21 mouse cellular contexts compared by ENCODE assay signal in the genomic region with DNA sequence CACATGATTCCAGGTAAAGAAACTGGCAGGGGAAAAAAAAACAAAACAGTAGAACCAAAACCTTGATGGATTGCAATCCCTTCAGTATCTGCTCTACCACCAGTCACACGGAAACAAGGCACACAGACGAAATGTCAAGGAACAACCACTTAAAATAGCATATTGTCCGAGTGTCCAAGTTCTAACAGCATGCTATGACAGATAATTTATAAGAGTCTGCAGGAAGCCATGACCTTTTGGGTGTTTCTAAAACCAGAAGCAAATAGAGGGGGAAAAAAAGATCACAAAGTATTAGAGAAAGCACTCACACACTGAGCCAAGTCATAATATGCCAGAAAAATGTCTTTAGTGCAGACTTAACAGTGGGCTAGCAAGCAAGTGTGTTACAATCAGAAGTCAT.
"Had no signal": no experiment of that assay in that cellular context is flagged by ENCODE, and none has a peak within 500 bp of the region (broad histone marks: within the 10 kb centered on the region; RNA-seq: fewer than 3 reads in every experiment).

No protein-coding gene starts in this region.

- H3K36me3 ChIP-seq: limb, embryonic 12.5 days; limb, embryonic 15.5 days; lung, embryonic 15.5 days; midbrain, embryonic 13.5 days; neural tube, embryonic 13.5 days; stomach, embryonic 15.5 days had no signal

- H3K27me3 ChIP-seq: limb, embryonic 12.5 days; limb, embryonic 15.5 days; lung, embryonic 15.5 days; midbrain, embryonic 13.5 days; neural tube, embryonic 13.5 days; stomach, embryonic 15.5 days had no signal

- H3K4me1 ChIP-seq: limb, embryonic 12.5 days; limb, embryonic 15.5 days; lung, embryonic 15.5 days; megakaryocyte, embryonic 14.5 days; midbrain, embryonic 13.5 days; neural tube, embryonic 13.5 days; stomach, embryonic 15.5 days had no signal

- ATAC-seq: intestine, postnatal 0 days; liver, postnatal 0 days; midbrain, embryonic 13.5 days; midbrain, embryonic 16.5 days had no signal

- H3K4me2 ChIP-seq: limb, embryonic 12.5 days; limb, embryonic 15.5 days; liver, embryonic 11.5 days; lung, embryonic 15.5 days; midbrain, embryonic 13.5 days; neural tube, embryonic 13.5 days; stomach, embryonic 15.5 days had no signal

- H3K9ac ChIP-seq: limb, embryonic 12.5 days; limb, embryonic 15.5 days; liver, embryonic 14.5 days; liver, postnatal 0 days; lung, embryonic 15.5 days; midbrain, embryonic 13.5 days; neural tube, embryonic 13.5 days; stomach, embryonic 15.5 days had no signal

- H3K4me3 ChIP-seq: limb, embryonic 12.5 days; limb, embryonic 15.5 days; lung, embryonic 15.5 days; megakaryocyte, embryonic 14.5 days; midbrain, embryonic 10.5 days; midbrain, embryonic 13.5 days; myocyte; neural tube, embryonic 13.5 days; stomach, embryonic 15.5 days had no signal

- H3K27ac ChIP-seq: limb, embryonic 12.5 days; limb, embryonic 15.5 days; liver, embryonic 14.5 days; lung, embryonic 15.5 days; midbrain, embryonic 10.5 days; midbrain, embryonic 13.5 days; neural tube, embryonic 13.5 days; stomach, embryonic 15.5 days had no signal

- DNase-seq: kidney, postnatal 4 days; left cerebral cortex, postnatal 4 days; liver, postnatal 0 days; lung, postnatal 14 days; retina, postnatal 1 day; right cerebral cortex, postnatal 25 days; spleen, adult 18-20 months; thymus, postnatal 25 days had no signal

- H3K9me3 ChIP-seq: limb, embryonic 15.5 days; lung, embryonic 15.5 days; megakaryocyte, embryonic 14.5 days; midbrain, embryonic 13.5 days; neural tube, embryonic 13.5 days; stomach, embryonic 15.5 days had no signal
